Mouse (Mus musculus) ovary, adult 2 months (tissue): ENCODE data around the gene Olfr1306. TPM values are rescaled to one million over a fixed set of nuclear protein-coding genes. Genes with fewer than 3 reads are reported as not detected.

ENCODE experiments used
- polyA plus RNA-seq: library from polyadenylated mRNA; depleted of rRNA; stranded (reverse); fragments of >200 nt; gene quantifications from 2 replicates; pipeline ENCODE4 v1.2.3, GENCODE M21; 2012; rRNA removed

The Olfr1306 gene
- not detected in 2 replicates for polyA plus RNA-seq

DNA sequence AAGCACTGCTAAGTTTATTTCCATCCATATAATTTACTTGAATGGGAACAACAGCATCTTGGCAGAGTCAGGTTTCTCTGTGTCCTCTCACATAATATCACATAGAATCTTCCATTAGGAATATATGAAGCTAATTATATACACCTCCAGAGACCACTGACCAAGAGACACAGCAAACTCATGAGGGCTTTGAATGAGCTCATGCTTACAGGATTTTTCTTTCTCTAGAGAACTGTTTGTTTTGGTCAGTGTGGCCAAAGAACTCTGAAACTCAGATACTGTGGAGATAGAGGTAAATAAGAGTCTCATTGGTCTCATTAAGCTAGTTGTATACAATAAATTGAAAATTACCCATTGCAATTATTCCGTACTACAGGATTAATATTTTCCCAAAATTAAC is at the start of gene Olfr1306:
Olfr1306 (minus strand) TSS at position 101 of the 400 bp plus-strand sequence.

DNA sequence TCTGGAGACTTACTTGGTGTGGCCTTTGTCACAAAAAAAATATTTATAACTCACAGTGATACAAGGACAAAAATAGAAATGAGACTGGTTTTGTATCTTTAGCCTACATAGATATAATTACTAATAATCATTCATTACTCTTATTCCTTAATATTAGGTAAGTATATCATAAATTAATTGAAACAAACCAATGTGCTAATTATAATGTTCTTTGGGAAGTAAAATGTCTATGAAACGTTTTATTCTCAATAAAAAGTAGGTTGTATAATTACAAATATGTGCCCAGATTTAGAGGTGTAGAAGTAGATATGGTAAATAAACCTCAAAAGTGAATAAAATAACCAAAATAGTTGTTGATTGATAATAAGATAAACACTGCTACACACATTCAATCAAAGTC is 48.8 kb upstream of the Olfr1306 start, which contains the start of gene Olfr1308:
Olfr1308 (minus strand) TSS at position 101 of the 400 bp plus-strand sequence.

DNA sequence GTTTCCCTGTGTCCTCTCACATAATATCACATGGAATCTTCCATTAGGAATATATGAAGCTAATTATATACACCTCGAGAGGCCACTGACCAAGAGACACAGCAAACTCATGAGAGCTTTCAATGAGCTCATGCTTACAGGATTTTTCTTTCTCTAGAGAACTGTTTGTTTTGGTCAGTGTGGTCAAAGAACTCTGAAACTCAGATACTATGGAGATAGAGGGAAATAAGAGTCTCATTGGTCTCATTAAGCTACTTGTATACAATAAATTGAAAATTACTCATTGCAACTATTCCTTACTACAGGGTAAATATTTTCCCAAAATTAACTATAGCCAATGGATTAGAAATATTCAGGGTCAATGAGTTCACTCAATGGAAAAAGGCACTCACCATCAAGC is 33.3 kb upstream of the Olfr1306 start, which contains the start of gene Olfr1307:
Olfr1307 (minus strand) TSS at position 101 of the 400 bp plus-strand sequence.

DNA sequence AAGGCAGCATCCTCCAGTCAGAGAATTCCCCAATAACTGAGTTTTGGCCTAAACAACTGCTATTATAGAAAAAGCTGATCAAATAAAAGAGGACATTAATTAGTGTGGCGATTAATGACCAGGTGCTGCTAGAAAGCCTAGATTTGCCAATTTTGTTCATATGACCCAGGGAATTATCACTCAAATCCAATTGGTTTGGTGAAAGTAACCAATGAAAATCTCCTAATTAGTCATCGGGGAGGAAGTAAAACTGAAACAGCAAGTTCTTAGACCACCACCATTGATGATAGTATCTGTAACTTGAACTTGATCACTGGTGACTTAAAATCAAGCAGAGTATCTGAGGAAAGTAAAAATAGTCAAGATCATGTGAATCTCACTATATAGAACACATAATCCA is 39.0 kb downstream of the Olfr1306 start, which contains the start of gene Olfr1305:
Olfr1305 (minus strand) TSS at position 101 of the 400 bp plus-strand sequence.

Other genes with a start within 250 kb of the Olfr1306 start
- gene Olfr1301, start 165.3 kb downstream of the Olfr1306 start, polyA plus RNA-seq: not detected in 2 replicates
- not detected in 2 replicates for gene Olfr1302, start 138.8 kb downstream of the Olfr1306 start, polyA plus RNA-seq
- gene Olfr1303, start 95.9 kb downstream of the Olfr1306 start, polyA plus RNA-seq: not detected in 2 replicates
- not detected in 2 replicates for gene Olfr1305, start 39.1 kb downstream of the Olfr1306 start, polyA plus RNA-seq
- gene Olfr1307, start 33.2 kb upstream of the Olfr1306 start, polyA plus RNA-seq: not detected in 2 replicates
- not detected in 2 replicates for gene Olfr1308, start 48.7 kb upstream of the Olfr1306 start, polyA plus RNA-seq
- not detected in 2 replicates for gene Olfr1309, start 74.0 kb upstream of the Olfr1306 start, polyA plus RNA-seq
- gene Olfr1310, start 96.4 kb upstream of the Olfr1306 start, polyA plus RNA-seq: not detected in 2 replicates
- not detected in 2 replicates for gene Olfr1311, start 108.1 kb upstream of the Olfr1306 start, polyA plus RNA-seq
- gene Olfr1312, start 134.0 kb upstream of the Olfr1306 start, polyA plus RNA-seq: not detected in 2 replicates
- gene Olfr1313, start 161.6 kb upstream of the Olfr1306 start, polyA plus RNA-seq: not detected in 2 replicates
- gene Olfr1314, start 180.5 kb upstream of the Olfr1306 start, polyA plus RNA-seq: not detected in 2 replicates
- not detected in 2 replicates for gene Olfr1315-ps1, start 199.2 kb upstream of the Olfr1306 start, polyA plus RNA-seq
- not detected in 2 replicates for gene Olfr1316, start 218.7 kb upstream of the Olfr1306 start, polyA plus RNA-seq
- gene Olfr1317, start 224.1 kb upstream of the Olfr1306 start, polyA plus RNA-seq: not detected in 2 replicates
- gene Olfr1318, start 237.9 kb upstream of the Olfr1306 start, polyA plus RNA-seq: not detected in 2 replicates